Mouse (Mus musculus) ZHBTc4 (cell line): ENCODE data around the gene Mug2.
"Not testable (repeated sequence)": the region's sequence is repeated elsewhere in the genome, so short reads cannot be mapped to it uniquely, and the experiment has no call there.

Source experiments
- DNase-seq: peaks from one replicate; pipeline ENCODE4 v3.0.0-alpha.2; 2011; ENCODE audit warnings: low read depth, low spot score

The Mug2 gene

GRCm38 (mm10) chr6:122006461-122006860, at the start of gene Mug2:
Gene Mug2, plus strand, starts transcription at chr6:122006761.
- not testable (repeated sequence) for DNase-seq

DNA sequence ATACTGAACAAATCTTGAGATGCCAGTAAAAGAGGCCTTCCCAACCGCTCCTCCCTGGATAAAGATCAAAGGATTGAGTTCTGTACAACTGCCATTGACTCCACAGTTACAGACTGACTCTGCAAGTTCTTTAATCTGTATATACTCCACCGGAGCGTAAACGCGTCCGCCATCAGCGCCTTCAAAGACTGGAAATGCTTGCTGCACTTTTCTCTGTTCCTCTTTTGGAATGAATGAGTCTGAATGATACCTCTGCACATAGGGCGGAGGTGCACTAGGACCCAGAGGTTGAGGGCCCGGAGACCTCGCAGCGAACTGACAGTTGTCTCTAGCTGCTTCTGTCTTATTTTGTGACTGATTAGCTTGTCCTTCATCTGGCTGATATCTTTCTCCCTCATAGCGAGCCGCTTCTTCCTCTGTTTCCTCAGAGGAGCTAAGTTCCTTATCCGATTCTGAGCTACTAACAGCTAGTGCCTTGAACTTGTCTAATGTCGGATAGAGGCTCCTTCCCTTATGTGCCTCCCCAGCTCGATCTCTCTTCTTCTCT, 48.7 kb upstream of the Mug2 start:
- DNase-seq = not testable (repeated sequence)

- no peak for DNase-seq
Observed at GRCm38 (mm10) chr6:121975701-121976100, 30.9 kb upstream of the Mug2 start.

- DNase-seq = no peak
Observed at GRCm38 (mm10) chr6:122100904-122101303, 94.3 kb downstream of the Mug2 start.

GRCm38 (mm10) chr6:122101671-122102070, 95.1 kb downstream of the Mug2 start:
- no peak for DNase-seq

GRCm38 (mm10) chr6:122116963-122117362, 110.4 kb downstream of the Mug2 start:
- DNase-seq = no peak

GRCm38 (mm10) chr6:122129521-122129920, 123.0 kb downstream of the Mug2 start:
- DNase-seq = no peak
